9 mouse cellular contexts compared by ENCODE assay signal in genomic region chr9:35018056-35018455, GRCm38 (mm10).
A peak's percentile ranks its signal among the peaks of the same experiment; 100 is the strongest.
DNase-seq lines count a peak whose midpoint lies in the region; ATAC-seq and TF ChIP-seq lines count a peak whose summit lies in the region.
"Had no signal": no experiment of that assay in that cellular context is flagged by ENCODE, and none has a peak within 500 bp of the region (broad histone marks: within the 10 kb centered on the region; RNA-seq: fewer than 3 reads in every experiment).

No protein-coding gene starts in this region.

- TF ChIP-seq CTCF in layer of hippocampus, adult 2 months (conservative IDR thresholded peaks at IDR 0.05) = no peak

- no peaks in the 10 kb centered on the region for H3K36me3 ChIP-seq in forebrain, embryonic 11.5 days (ENCODE audit: control insufficient read depth, insufficient read depth, low read length)
- H3K36me3 ChIP-seq in forebrain, embryonic 10.5 days (replicated peaks) = no peaks in the 10 kb centered on the region
- no peaks in the 10 kb centered on the region for H3K36me3 ChIP-seq in hindbrain, embryonic 14.5 days (replicated peaks; ENCODE audit: control insufficient read depth, insufficient read depth)

- ATAC-seq in forebrain, embryonic 11.5 days (replicated peaks; ENCODE audit: low FRiP score) = peak; percentile 21; the same call in 1 of the 2 replicates
- peak; percentile 25; the same call in 1 of the 2 replicates for ATAC-seq in hindbrain, embryonic 14.5 days (ENCODE audit: low FRiP score)

- H3K4me3 ChIP-seq in forebrain, embryonic 11.5 days (ENCODE audit: low read depth, low read length) = no peak overlapping the region
- no peak overlapping the region for H3K4me3 ChIP-seq in forebrain, embryonic 10.5 days
- H3K4me3 ChIP-seq in layer of hippocampus, adult 2 months = no peak overlapping the region
- no peak overlapping the region for H3K4me3 ChIP-seq in hindbrain, embryonic 14.5 days (replicated peaks; ENCODE audit: low read length)

- H3K27me3 ChIP-seq in forebrain, embryonic 11.5 days (ENCODE audit: control insufficient read depth, insufficient read depth, low read length) = no peaks in the 10 kb centered on the region
- H3K27me3 ChIP-seq in forebrain, embryonic 10.5 days (ENCODE audit: poor library complexity, severe bottlenecking) = peaks cover 35% of the 10 kb centered on the region
- H3K27me3 ChIP-seq in hindbrain, embryonic 14.5 days (ENCODE audit: control insufficient read depth, insufficient read depth, low read length) = no peaks in the 10 kb centered on the region

- WGBS in forebrain, embryonic 11.5 days = 63% methylated on average over 5 of the region's 5 CpGs
- 70% methylated on average over 5 of the region's 5 CpGs for WGBS in forebrain, embryonic 10.5 days
- WGBS in hindbrain, embryonic 14.5 days = 32% methylated on average over 5 of the region's 5 CpGs

- no peak overlapping the region for H3K4me2 ChIP-seq in forebrain, embryonic 11.5 days (ENCODE audit: low read depth, low read length, severe bottlenecking)
- no peak overlapping the region; the same call in 1 of the 2 replicates for H3K4me2 ChIP-seq in hindbrain, embryonic 14.5 days (replicated peaks)

- H3K27ac ChIP-seq in forebrain, embryonic 11.5 days (ENCODE audit: low read depth, low read length) = no peak overlapping the region
- H3K27ac ChIP-seq in forebrain, embryonic 10.5 days = no peak overlapping the region
- H3K27ac ChIP-seq in layer of hippocampus, adult 2 months = peak overlapping the region; percentile 49; the same call in 1 of the 2 replicates
- H3K27ac ChIP-seq in hindbrain, embryonic 14.5 days = no peak overlapping the region

- DNase-seq in forebrain, embryonic 11.5 days (ENCODE audit: low spot score) = no peak
- no peak for DNase-seq in forebrain, embryonic 10.5 days (ENCODE audit: extremely low spot score, low spot score)
- no peak for DNase-seq in layer of hippocampus, adult 2 months (ENCODE audit: low spot score in 2 of 2)
- DNase-seq in layer of hippocampus, adult 9-10 months (ENCODE audit: low spot score) = no peak
- DNase-seq in ZHBTc4 (ENCODE audit: low read depth, low spot score) = peak; percentile 17
- no peak for DNase-seq in hindbrain, embryonic 14.5 days (ENCODE audit: low spot score)
- no peak for DNase-seq in adipocyte (ENCODE audit: low spot score)
- DNase-seq in gastrocnemius, postnatal 10 days = no peak
- DNase-seq: gastrocnemius, postnatal 25 days had no signal

- no peak overlapping the region for H3K9ac ChIP-seq in forebrain, embryonic 11.5 days (ENCODE audit: low read length)
- no peak overlapping the region for H3K9ac ChIP-seq in hindbrain, embryonic 14.5 days

- H3K4me1 ChIP-seq in forebrain, embryonic 11.5 days (replicated peaks; ENCODE audit: control insufficient read depth, insufficient read depth, low read length) = no peaks in the 10 kb centered on the region
- peaks cover 13% of the 10 kb centered on the region for H3K4me1 ChIP-seq in forebrain, embryonic 10.5 days
- peaks cover 18% of the 10 kb centered on the region; the same call in 1 of the 2 replicates for H3K4me1 ChIP-seq in hindbrain, embryonic 14.5 days (replicated peaks; ENCODE audit: control insufficient read depth, insufficient read depth, low read length)

- H3K9me3 ChIP-seq in forebrain, embryonic 11.5 days (ENCODE audit: control insufficient read depth, low read length) = no peaks in the 10 kb centered on the region
- H3K9me3 ChIP-seq in forebrain, embryonic 10.5 days = no peaks in the 10 kb centered on the region
- no peaks in the 10 kb centered on the region for H3K9me3 ChIP-seq in hindbrain, embryonic 14.5 days (ENCODE audit: control insufficient read depth, low read length)
